Mouse (Mus musculus) liver, embryonic 14.5 days (tissue): ENCODE results near the gene Rtn4rl2.
A peak's percentile ranks its signal among the peaks of the same experiment; 100 is the strongest.

Experiments used
- CTCF ChIP-seq: IDR thresholded peaks from 2 replicates; pipeline ENCODE4 v1.5.1; 2016; ENCODE audit warnings: antibody characterized with exemption, low read depth, control low read depth
- EP300 ChIP-seq: IDR thresholded peaks from 2 replicates; pipeline ENCODE4 v1.6.1; 2016; ENCODE audit warnings: antibody characterized with exemption, low read depth

DNA sequence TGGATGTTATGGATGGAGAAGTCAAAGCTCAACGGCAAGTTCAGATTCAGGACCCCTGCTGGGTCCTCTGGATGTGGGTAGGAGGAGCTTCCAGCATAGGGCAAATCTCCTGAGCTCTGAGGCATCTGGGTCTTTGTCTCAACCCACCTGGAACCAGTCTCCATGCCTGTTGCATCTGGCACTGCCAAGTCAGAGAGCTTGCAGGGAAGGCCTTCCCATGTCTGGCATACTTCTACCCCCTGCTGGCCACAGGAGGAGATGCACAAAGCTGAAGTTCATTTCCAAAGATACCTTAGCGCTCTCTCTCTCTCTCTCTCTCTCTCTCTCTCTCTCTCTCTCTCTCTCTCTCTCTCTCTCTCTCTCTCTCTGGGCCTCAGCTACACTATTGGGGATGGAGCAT, 30.8 kb downstream of the Rtn4rl2 start:
- TF ChIP-seq EP300 (no peak), CTCF (peak; percentile 91)
